Mouse (Mus musculus): ENCODE results near the gene Cir1. TPM values are rescaled to one million over a fixed set of nuclear protein-coding genes. Genes with fewer than 3 reads are reported as not detected.

The Cir1 gene
- total and polyA plus RNA-seq, 3 experiments, result 3.8 to 14.3 (median 5.2) TPM

DNA sequence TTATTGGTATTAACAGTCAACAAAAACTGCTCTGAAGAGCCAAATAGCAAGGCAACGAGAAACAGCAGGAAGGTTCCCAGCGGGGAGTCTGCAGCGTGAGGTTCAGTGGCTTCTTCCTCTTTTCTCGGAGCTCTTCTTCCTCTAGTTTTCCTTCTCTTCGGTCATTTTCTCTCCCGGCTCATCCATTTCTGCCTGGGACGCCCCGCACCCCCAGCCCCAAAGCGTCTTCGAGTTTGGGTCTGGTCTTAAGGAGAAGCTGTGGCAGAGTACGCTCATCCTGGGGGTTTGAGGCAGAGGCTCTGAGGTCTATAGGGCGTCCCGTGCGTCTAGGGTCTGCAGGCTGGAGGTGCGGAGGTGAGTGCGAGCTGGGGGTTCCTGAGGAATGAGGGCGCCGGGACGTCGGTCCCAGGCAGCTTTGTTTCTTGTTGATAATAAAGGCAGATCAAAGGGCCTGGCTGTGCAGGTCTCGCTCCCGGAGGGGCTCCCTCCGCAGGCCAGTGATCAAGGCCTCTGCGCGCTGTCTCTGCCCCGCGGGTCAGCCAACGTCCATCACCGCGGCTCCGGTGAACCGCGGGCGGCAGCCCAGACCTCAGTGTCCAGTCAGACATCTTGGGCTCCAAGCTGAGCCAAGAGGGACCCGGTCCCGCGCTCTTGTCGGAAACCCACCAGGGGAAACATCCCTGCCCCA lies 35.3 kb downstream of the Cir1 start:
- H3K36me3 ChIP-seq (replicated peaks in 1 of 2; ENCODE audit: control insufficient read depth in 1 of 2, insufficient read depth in 1 of 2, low read length in 1 of 2), result no peaks in the 10 kb centered on the region
- H3K4me3 ChIP-seq (replicated peaks in 1 of 3; ENCODE audit: low read depth in 2 of 3, low read length in 2 of 3, poor library complexity in 1 of 3), result no peak overlapping the region
- no peak for TF ChIP-seq MAX (IDR thresholded peaks at IDR 0.05; ENCODE audit: low read length)
- no peak for TF ChIP-seq NELFE (IDR thresholded peaks at IDR 0.05; ENCODE audit: low read depth, low read length)
- H3K4me1 ChIP-seq (ENCODE audit: control insufficient read depth in 1 of 2, insufficient read depth in 2 of 2), result peaks cover 0 to 5% of the 10 kb centered on the region in 2 experiments; a peak in 1 of 4 replicates
- no peak overlapping the region for H3K27ac ChIP-seq (ENCODE audit: insufficient read depth, low read depth)
- DNase-seq (ENCODE audit: extremely low read depth), result no peak
- H3K79me2 ChIP-seq (replicated peaks; ENCODE audit: control insufficient read depth, extremely low read depth, insufficient read depth, poor library complexity, severe bottlenecking), result no peaks in the 10 kb centered on the region
- in situ Hi-C loops (cut with MboI; ENCODE audit: low pct_ligation_motif_present, low pct_unique_long_range_greater_than_20kb, low sequenced_read_pairs), result loop anchor here (25.0 kb wide), 2 partner anchors 315 to 640 kb away; no protein-coding TSS in a partner anchor
- no peak overlapping the region for H3K9ac ChIP-seq (ENCODE audit: insufficient read depth, low read depth)
- peak overlapping the region; percentile 7; the same call in 1 of the 2 replicates for H3K4me2 ChIP-seq (ENCODE audit: insufficient read depth, low read depth, poor library complexity, severe bottlenecking)
- dilution Hi-C loops (cut with MboI; ENCODE audit: extremely low pct_ligation_motif_present, extremely low pct_unique_long_range_greater_than_20kb, low sequenced_read_pairs), result no loop called here
- peaks cover 31% of the 10 kb centered on the region for H3K27me3 ChIP-seq (replicated peaks)
- H3K9me3 ChIP-seq (replicated peaks; ENCODE audit: low read length), result peaks cover 14% of the 10 kb centered on the region

DNA sequence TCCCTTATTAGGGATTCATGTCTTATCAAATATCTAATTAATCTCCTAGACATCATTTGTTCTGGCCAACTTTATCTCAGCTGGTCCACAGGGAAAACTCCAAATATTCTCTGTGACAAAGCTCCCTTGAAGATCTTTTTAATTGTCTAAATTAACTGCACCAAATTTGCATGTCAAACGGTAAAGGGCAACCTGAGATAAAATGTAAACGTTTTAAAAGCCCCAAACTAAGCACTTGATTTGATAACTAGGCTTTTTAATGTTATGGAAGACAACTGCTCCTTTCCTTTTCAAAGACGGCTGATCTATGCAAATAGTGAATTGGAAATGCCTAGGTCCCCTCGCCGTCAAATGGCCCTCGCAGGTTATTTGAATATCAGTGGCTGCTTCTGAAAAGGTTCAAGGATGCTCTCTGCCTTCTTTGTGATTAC lies 36.3 kb downstream of the Cir1 start:
- TF ChIP-seq SIN3A (IDR thresholded peaks at IDR 0.05; ENCODE audit: low read length) (no peak), USF1 (IDR thresholded peaks at IDR 0.05; ENCODE audit: low read depth, low read length) (no peak), JUN (IDR thresholded peaks at IDR 0.05; ENCODE audit: insufficient read depth, low read depth, low read length) (no peak), ETS1 (conservative IDR thresholded peaks at IDR 0.05; ENCODE audit: low read depth, low read length) (no peak), MAX (IDR thresholded peaks at IDR 0.05; ENCODE audit: low read length) (no peak), BHLHE40 (IDR thresholded peaks at IDR 0.05; ENCODE audit: low read depth, low read length) (no peak), CHD2 (IDR thresholded peaks at IDR 0.05; ENCODE audit: low read length) (no peak)
- dilution Hi-C loops (cut with MboI; ENCODE audit: extremely low pct_ligation_motif_present, extremely low pct_unique_long_range_greater_than_20kb, low sequenced_read_pairs) (no loop called here), in situ Hi-C loops (cut with MboI; ENCODE audit: low pct_ligation_motif_present, low pct_unique_long_range_greater_than_20kb, low sequenced_read_pairs) (loop anchor here (25.0 kb wide), 2 partner anchors 314 to 639 kb away; no protein-coding TSS in a partner anchor)
- Histone ChIP-seq H3K4me2 (ENCODE audit: insufficient read depth, low read depth, poor library complexity, severe bottlenecking) (peak overlapping the region; percentile 67; the same call in 1 of the 2 replicates), H3K79me2 (replicated peaks; ENCODE audit: control insufficient read depth, extremely low read depth, insufficient read depth, poor library complexity, severe bottlenecking) (no peaks in the 10 kb centered on the region), H3K9ac (ENCODE audit: insufficient read depth, low read depth) (no peak overlapping the region), H3K27ac (ENCODE audit: insufficient read depth, low read depth) (no peak overlapping the region), H3K27me3 (replicated peaks) (peaks cover 31% of the 10 kb centered on the region), H3K4me1 (ENCODE audit: control insufficient read depth in 1 of 2, insufficient read depth in 2 of 2) (peaks cover 0 to 5% of the 10 kb centered on the region in 2 experiments; a peak in 1 of 4 replicates), H3K9me3 (replicated peaks; ENCODE audit: low read length) (peaks cover 19% of the 10 kb centered on the region), H3K4me3 (replicated peaks in 1 of 3; ENCODE audit: low read depth in 2 of 3, low read length in 2 of 3, poor library complexity in 1 of 3) (peak overlapping the region in 1 of 3 experiments; percentile 4), H3K36me3 (replicated peaks in 1 of 2; ENCODE audit: control insufficient read depth in 1 of 2, insufficient read depth in 1 of 2, low read length in 1 of 2) (no peaks in the 10 kb centered on the region)
- DNase-seq (ENCODE audit: extremely low read depth), result no peak

DNA sequence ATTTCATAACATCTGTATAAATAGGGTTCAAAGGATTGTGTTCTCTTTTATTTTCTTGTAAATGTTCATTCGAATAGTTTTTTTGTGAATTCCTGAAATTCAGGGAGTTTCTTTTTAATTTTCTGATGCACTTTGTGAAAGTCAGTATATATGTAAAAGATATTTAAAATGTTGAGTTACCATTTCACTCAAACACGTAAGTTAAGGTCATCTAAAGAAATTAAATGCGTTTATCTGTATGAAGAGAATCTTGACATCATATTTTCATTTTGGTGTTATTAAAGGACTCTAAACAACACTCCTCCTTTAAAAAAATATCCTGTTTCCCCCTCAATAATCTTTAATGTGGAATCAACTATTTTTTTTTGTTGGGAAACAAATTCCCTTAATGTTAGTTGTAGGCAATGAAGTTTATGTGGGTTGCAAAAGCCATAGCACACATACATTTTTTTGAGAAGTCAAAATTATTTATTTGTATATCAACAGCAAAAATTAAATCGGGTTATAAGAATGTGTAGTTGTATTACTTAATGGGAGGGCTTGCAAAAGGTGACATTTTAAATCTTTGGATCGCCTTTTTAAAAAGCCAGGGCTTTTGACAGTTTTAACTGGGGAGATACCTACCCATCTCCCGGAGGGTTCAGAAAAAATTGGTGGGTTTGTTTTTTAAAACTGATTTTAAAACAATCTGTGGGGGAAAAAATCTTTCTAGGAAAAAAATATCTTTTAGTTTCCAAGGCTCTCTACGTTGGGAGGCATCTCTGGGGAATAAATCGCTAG lies 37.0 kb downstream of the Cir1 start:
- Histone ChIP-seq H3K4me1 (ENCODE audit: control insufficient read depth in 1 of 2, insufficient read depth in 2 of 2) (peaks cover 0 to 5% of the 10 kb centered on the region in 2 experiments; a peak in 1 of 4 replicates), H3K9ac (ENCODE audit: insufficient read depth, low read depth) (no peak overlapping the region), H3K4me3 (replicated peaks in 1 of 3; ENCODE audit: low read depth in 2 of 3, low read length in 2 of 3, poor library complexity in 1 of 3) (peak overlapping the region in 1 of 3 experiments; percentile 34), H3K9me3 (replicated peaks; ENCODE audit: low read length) (peaks cover 19% of the 10 kb centered on the region), H3K27ac (ENCODE audit: insufficient read depth, low read depth) (no peak overlapping the region), H3K4me2 (ENCODE audit: insufficient read depth, low read depth, poor library complexity, severe bottlenecking) (peak overlapping the region; percentile 33; the same call in 1 of the 2 replicates), H3K27me3 (replicated peaks) (peaks cover 31% of the 10 kb centered on the region), H3K79me2 (replicated peaks; ENCODE audit: control insufficient read depth, extremely low read depth, insufficient read depth, poor library complexity, severe bottlenecking) (no peaks in the 10 kb centered on the region), H3K36me3 (replicated peaks in 1 of 2; ENCODE audit: control insufficient read depth in 1 of 2, insufficient read depth in 1 of 2, low read length in 1 of 2) (no peaks in the 10 kb centered on the region)
- dilution Hi-C loops (cut with MboI; ENCODE audit: extremely low pct_ligation_motif_present, extremely low pct_unique_long_range_greater_than_20kb, low sequenced_read_pairs) (no loop called here), in situ Hi-C loops (cut with MboI; ENCODE audit: low pct_ligation_motif_present, low pct_unique_long_range_greater_than_20kb, low sequenced_read_pairs) (loop anchor here (25.0 kb wide), 2 partner anchors 313 to 638 kb away; no protein-coding TSS in a partner anchor)
- DNase-seq (ENCODE audit: extremely low read depth), result no peak
- TF ChIP-seq ZKSCAN1 (IDR thresholded peaks at IDR 0.05; ENCODE audit: borderline replicate concordance, low read depth, low read length) (no peak), BHLHE40 (IDR thresholded peaks at IDR 0.05; ENCODE audit: low read depth, low read length) (no peak), PAX5 (IDR thresholded peaks at IDR 0.05; ENCODE audit: low read length) (no peak), ZNF384 (IDR thresholded peaks at IDR 0.05; ENCODE audit: low read depth, low read length) (no peak), EP300 (IDR thresholded peaks at IDR 0.05; ENCODE audit: low read length) (no peak), TBP (conservative IDR thresholded peaks at IDR 0.05; ENCODE audit: low read depth, low read length) (no peak), SIN3A (IDR thresholded peaks at IDR 0.05; ENCODE audit: low read length) (no peak), KAT2A (IDR thresholded peaks at IDR 0.05; ENCODE audit: insufficient replicate concordance, low read length) (no peak), RCOR1 (conservative IDR thresholded peaks at IDR 0.05; ENCODE audit: low read depth, low read length) (no peak), MYC (IDR thresholded peaks at IDR 0.05; ENCODE audit: low read depth, low read length) (no peak), JUN (IDR thresholded peaks at IDR 0.05; ENCODE audit: insufficient read depth, low read depth, low read length) (no peak), HCFC1 (IDR thresholded peaks at IDR 0.05; ENCODE audit: low read depth, low read length) (no peak), ETS1 (conservative IDR thresholded peaks at IDR 0.05; ENCODE audit: low read depth, low read length) (no peak), MAX (IDR thresholded peaks at IDR 0.05; ENCODE audit: low read length) (no peak), SMC3 (IDR thresholded peaks at IDR 0.05; ENCODE audit: low read depth, low read length) (no peak), RAD21 (IDR thresholded peaks at IDR 0.05; ENCODE audit: low read depth, low read length) (no peak), ZMIZ1 (IDR thresholded peaks at IDR 0.05; ENCODE audit: low read depth, low read length) (no peak), E2F4 (IDR thresholded peaks at IDR 0.05; ENCODE audit: insufficient replicate concordance, low read depth, low read length) (no peak)

Data from CH12.LX (cell line).